Mouse (Mus musculus) heart, embryonic 14.5 days (tissue): Measurements from ENCODE around the gene Atox1. TPM values are rescaled to one million over a fixed set of nuclear protein-coding genes. Genes with fewer than 3 reads are reported as not detected.

ENCODE experiments used
- ATAC-seq: fragments of 200-750 bp; cut with Nextera tagmentation; 2 replicates; pipeline ENCODE4 v1.8.0; 2017; ENCODE audit warnings: low read depth, moderate TSS enrichment; ENCODE audit not compliant: insufficient number of reproducible peaks, insufficient read depth, low FRiP score
- H3K27ac ChIP-seq, 2 experiments: fragments of 200-500 bp in 1 of 2; fragments of 300-500 bp in 1 of 2; sonication (generic) in 1 of 2; replicated peaks in 1 of 2; 2 replicates each; pipeline ENCODE4 v1.5.1; 2012 to 2014; ENCODE audit warnings: low read depth in 2 of 2, low read length in 2 of 2, control low read depth in 1 of 2, mild to moderate bottlenecking in 1 of 2, mixed read lengths in 1 of 2; ENCODE audit not compliant: control insufficient read depth in 1 of 2, insufficient read depth in 1 of 2
- H3K27me3 ChIP-seq: fragments of 300-500 bp; sonication (generic); 2 replicates; pipeline ENCODE4 v1.6.1; 2014; ENCODE audit warnings: mild to moderate bottlenecking, low read length, control low read depth; ENCODE audit not compliant: control insufficient read depth, insufficient read depth
- H3K36me3 ChIP-seq: fragments of 300-500 bp; sonication (generic); 2 replicates; pipeline ENCODE4 v1.6.1; 2014; ENCODE audit warnings: mild to moderate bottlenecking, control low read depth, low read length, mixed read lengths; ENCODE audit not compliant: control insufficient read depth, insufficient read depth
- H3K4me1 ChIP-seq, 2 experiments: fragments of 200-500 bp in 1 of 2; fragments of 300-500 bp in 1 of 2; sonication (generic) in 1 of 2; 2 replicates each; pipeline ENCODE4 v1.6.1; 2012 to 2014; ENCODE audit warnings: low read length in 2 of 2, control low read depth in 1 of 2, mixed read lengths in 1 of 2; ENCODE audit not compliant: control insufficient read depth in 2 of 2, insufficient read depth in 2 of 2
- H3K4me2 ChIP-seq: fragments of 300-500 bp; sonication (generic); 2 replicates; pipeline ENCODE4 v1.6.1; 2014; ENCODE audit warnings: mild to moderate bottlenecking, low read length
- H3K4me3 ChIP-seq, 2 experiments: fragments of 200-500 bp in 1 of 2; fragments of 300-500 bp in 1 of 2; sonication (generic) in 1 of 2; 2 replicates each; pipeline ENCODE4 v1.5.1; 2012 to 2014; ENCODE audit warnings: low read length in 2 of 2, mild to moderate bottlenecking in 2 of 2, control low read depth in 1 of 2, low read depth in 1 of 2, moderate library complexity in 1 of 2; ENCODE audit not compliant: control insufficient read depth in 1 of 2, insufficient read depth in 1 of 2
- H3K9ac ChIP-seq: fragments of 300-500 bp; sonication (generic); 2 replicates; pipeline ENCODE4 v1.6.1; 2014; ENCODE audit warnings: mild to moderate bottlenecking, low read length
- H3K9me3 ChIP-seq: fragments of 300-500 bp; sonication (generic); 2 replicates; pipeline ENCODE4 v1.6.1; 2016; ENCODE audit warnings: low read length, control low read depth; ENCODE audit not compliant: control insufficient read depth
- WGBS: fragments of 180-500 bp; shearing (Covaris S2); extraction: QIAGEN DNeasy Blood & Tissue Kit; methylation state at CpG from one replicate; pipeline ENCODE4 v1.1.7; 2014; 5-methylcytosine and 5-hydroxymethylcytosine counted together
- polyA plus RNA-seq: library from polyadenylated mRNA; unstranded; fragments of >200 nt; fragmentation: Nextera tagmentation; extraction: Ambion mirVana; gene quantifications from 2 replicates; pipeline ENCODE4 v1.2.1, GENCODE M21; 2014

Atox1 gene
- polyA plus RNA-seq, 1 experiment from 2014 or later: 354 TPM

- Histone ChIP-seq H3K9ac (no peak overlapping the region), H3K4me2 (no peak overlapping the region), H3K27ac (peak overlapping the region in 1 of 2 experiments; percentile 16; a peak in 1 of 4 replicates), H3K4me1 (peaks cover 32 to 67% of the 10 kb centered on the region in 2 experiments), H3K27me3 (no peaks in the 10 kb centered on the region), H3K9me3 (no peaks in the 10 kb centered on the region), H3K4me3 (no peak overlapping the region), H3K36me3 (peaks cover 54% of the 10 kb centered on the region)
- WGBS: 92% methylated on average over 2 of the region's 2 CpGs
- no peak for ATAC-seq
Observed at GRCm38 (mm10) chr11:55413416-55413796, 47.6 kb downstream of the Atox1 start.

GRCm38 (mm10) chr11:55412680-55413415 lies 48.2 kb downstream of the Atox1 start:
- Histone ChIP-seq H3K27ac (peak overlapping the region in 1 of 2 experiments; percentile 19; a peak in 1 of 4 replicates), H3K4me1 (peaks cover 32 to 67% of the 10 kb centered on the region in 2 experiments), H3K9ac (no peak overlapping the region), H3K4me2 (no peak overlapping the region), H3K27me3 (no peaks in the 10 kb centered on the region), H3K4me3 (no peak overlapping the region), H3K9me3 (no peaks in the 10 kb centered on the region), H3K36me3 (peaks cover 60% of the 10 kb centered on the region)
- no peak for ATAC-seq
- 84% methylated on average over 10 of the region's 10 CpGs for WGBS

- H3K9ac ChIP-seq: peak overlapping the region; percentile 34; the same call in 1 of the 2 replicates
- peaks cover 29 to 61% of the 10 kb centered on the region in 2 experiments for H3K4me1 ChIP-seq
Observed at GRCm38 (mm10) chr11:55412034-55412433, 49.0 kb downstream of the Atox1 start.

GRCm38 (mm10) chr11:55410502-55410901 lies 50.5 kb downstream of the Atox1 start:
- peaks cover 84% of the 10 kb centered on the region for H3K36me3 ChIP-seq

More at GRCm38 (mm10) chr11:55412034-55412433, 49.0 kb downstream of the Atox1 start:
- Histone ChIP-seq H3K36me3 (peaks cover 68% of the 10 kb centered on the region), H3K27ac (peak overlapping the region; percentile 8 to 61; a peak in 1 of 4 replicates), H3K4me3 (no peak overlapping the region), H3K9me3 (no peaks in the 10 kb centered on the region), H3K4me2 (0 out of 2 replicates have a peak overlapping the region, but pooled peaks have one; percentile 6), H3K27me3 (no peaks in the 10 kb centered on the region)
- no peak for ATAC-seq
- 80% methylated on average over 7 of the region's 7 CpGs for WGBS

GRCm38 (mm10) chr11:55410005-55410404 lies 51.0 kb downstream of the Atox1 start:
- no peak overlapping the region for H3K4me2 ChIP-seq
- no peak overlapping the region for H3K4me3 ChIP-seq
- no peaks in the 10 kb centered on the region for H3K9me3 ChIP-seq
- H3K36me3 ChIP-seq: peaks cover 88% of the 10 kb centered on the region
- ATAC-seq: no peak
- H3K27me3 ChIP-seq: no peaks in the 10 kb centered on the region
- 78% methylated on average over 3 of the region's 3 CpGs for WGBS
- peak overlapping the region; percentile 21 to 61; a peak in 2 of 4 replicates for H3K27ac ChIP-seq
- H3K4me1 ChIP-seq: peaks cover 24 to 41% of the 10 kb centered on the region in 2 experiments
- no peak overlapping the region for H3K9ac ChIP-seq

More at GRCm38 (mm10) chr11:55410502-55410901, 50.5 kb downstream of the Atox1 start:
- Histone ChIP-seq H3K9me3 (no peaks in the 10 kb centered on the region), H3K4me3 (no peak overlapping the region), H3K9ac (no peak overlapping the region), H3K4me1 (peaks cover 28 to 46% of the 10 kb centered on the region in 2 experiments), H3K27me3 (no peaks in the 10 kb centered on the region), H3K27ac (peak overlapping the region in 1 of 2 experiments; percentile 61; a peak in 2 of 4 replicates), H3K4me2 (no peak overlapping the region)
- ATAC-seq: no peak
- WGBS: 47% methylated on average over 3 of the region's 3 CpGs

- Histone ChIP-seq H3K9ac (no peak overlapping the region), H3K36me3 (peaks cover 100% of the 10 kb centered on the region), H3K4me1 (peaks cover 8 to 15% of the 10 kb centered on the region in 2 experiments), H3K27ac (peak overlapping the region; percentile 10 to 73), H3K9me3 (no peaks in the 10 kb centered on the region), H3K4me3 (no peak overlapping the region), H3K4me2 (no peak overlapping the region), H3K27me3 (no peaks in the 10 kb centered on the region)
- no peak for ATAC-seq
- WGBS: 87% methylated on average over 4 of the region's 4 CpGs
Observed at GRCm38 (mm10) chr11:55407133-55407532, 53.9 kb downstream of the Atox1 start.

GRCm38 (mm10) chr11:55405601-55406469 lies 55.2 kb downstream of the Atox1 start:
- WGBS: 62% methylated on average over 8 of the region's 8 CpGs
- no peak overlapping the region for H3K4me3 ChIP-seq
- ATAC-seq: no peak
- H3K36me3 ChIP-seq: peaks cover 100% of the 10 kb centered on the region
- H3K4me1 ChIP-seq: peaks cover 3 to 4% of the 10 kb centered on the region in 2 experiments; a peak in 2 of 4 replicates
- H3K9me3 ChIP-seq: no peaks in the 10 kb centered on the region
- H3K27me3 ChIP-seq: no peaks in the 10 kb centered on the region
- H3K27ac ChIP-seq: peak overlapping the region; percentile 64 to 73
- no peak overlapping the region for H3K9ac ChIP-seq
- no peak overlapping the region for H3K4me2 ChIP-seq
